Mouse (Mus musculus): Measurements from ENCODE around the gene Prph.

- TF ChIP-seq POLR2A (IDR thresholded peaks at IDR 0.05; ENCODE audit: borderline replicate concordance, insufficient read depth, low read length) (no peak), CTCF (IDR thresholded peaks at IDR 0.05; ENCODE audit: borderline replicate concordance, insufficient read depth, low read depth, low read length) (peak; percentile 37; the same call in 1 of the 2 replicates)
Observed at GRCm38 (mm10) chr15:99026259-99026658, 28.7 kb upstream of the Prph start.

Measured in cerebellum, adult 2 months (tissue).